Mouse (Mus musculus) B cell, adult 67 days (primary cell): ENCODE measurements around the gene Mtmr3. TPM values are rescaled to one million over a fixed set of nuclear protein-coding genes. Genes with fewer than 3 reads are reported as not detected.

ENCODE experiments used
- total RNA-seq, 2 experiments: library from RNA; stranded (reverse); gene quantifications; 4 replicates each; pipeline ENCODE4 v1.2.4; 2023

The Mtmr3 gene
- 100 to 1,000 TPM; 116 to 123 TPM for total RNA-seq

DNA sequence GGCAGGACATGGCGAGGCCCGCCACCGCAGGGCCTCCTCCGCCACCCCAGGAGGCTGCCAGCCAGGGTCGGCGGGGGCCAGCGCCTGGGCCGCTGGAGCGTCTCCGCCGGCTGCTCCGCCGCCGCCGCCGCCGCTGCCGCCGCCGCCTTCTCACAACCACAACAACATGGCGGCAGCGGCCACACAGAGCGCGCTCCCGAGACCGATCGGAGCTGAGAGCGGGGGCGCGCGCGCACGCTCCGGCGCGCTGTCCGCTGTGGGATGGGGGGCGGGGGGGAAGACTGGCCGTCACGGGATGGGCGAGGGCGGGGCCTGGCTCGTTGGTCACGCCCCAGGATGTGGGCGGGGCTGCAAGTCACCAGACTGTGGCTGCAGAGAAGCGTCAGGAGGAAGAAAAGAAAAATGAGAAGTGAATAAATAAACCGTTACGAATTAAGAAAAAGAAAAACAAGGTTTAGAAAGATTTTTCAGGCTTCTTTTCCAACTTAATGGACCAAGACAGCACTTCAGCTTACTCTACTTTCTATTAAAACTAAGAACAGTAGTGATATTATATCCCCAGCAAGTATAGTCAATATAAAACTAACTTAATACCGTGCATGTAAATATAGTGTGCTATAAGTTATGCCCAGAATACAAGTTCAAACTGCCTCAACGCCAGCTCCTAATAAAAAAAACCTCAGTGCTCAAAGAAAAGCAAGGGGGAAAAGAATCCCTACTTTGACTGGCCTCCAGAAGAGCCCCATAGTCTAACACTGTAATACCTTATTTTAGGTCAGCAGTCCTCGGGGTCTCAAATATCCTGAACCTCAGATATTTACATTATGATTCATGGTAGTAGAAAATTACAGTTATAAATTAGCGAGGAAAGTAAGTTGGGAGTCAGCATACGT lies at the start of gene Mtmr3:
Mtmr3 (minus strand) TSS at position 256 of the 893 bp plus-strand sequence.

DNA sequence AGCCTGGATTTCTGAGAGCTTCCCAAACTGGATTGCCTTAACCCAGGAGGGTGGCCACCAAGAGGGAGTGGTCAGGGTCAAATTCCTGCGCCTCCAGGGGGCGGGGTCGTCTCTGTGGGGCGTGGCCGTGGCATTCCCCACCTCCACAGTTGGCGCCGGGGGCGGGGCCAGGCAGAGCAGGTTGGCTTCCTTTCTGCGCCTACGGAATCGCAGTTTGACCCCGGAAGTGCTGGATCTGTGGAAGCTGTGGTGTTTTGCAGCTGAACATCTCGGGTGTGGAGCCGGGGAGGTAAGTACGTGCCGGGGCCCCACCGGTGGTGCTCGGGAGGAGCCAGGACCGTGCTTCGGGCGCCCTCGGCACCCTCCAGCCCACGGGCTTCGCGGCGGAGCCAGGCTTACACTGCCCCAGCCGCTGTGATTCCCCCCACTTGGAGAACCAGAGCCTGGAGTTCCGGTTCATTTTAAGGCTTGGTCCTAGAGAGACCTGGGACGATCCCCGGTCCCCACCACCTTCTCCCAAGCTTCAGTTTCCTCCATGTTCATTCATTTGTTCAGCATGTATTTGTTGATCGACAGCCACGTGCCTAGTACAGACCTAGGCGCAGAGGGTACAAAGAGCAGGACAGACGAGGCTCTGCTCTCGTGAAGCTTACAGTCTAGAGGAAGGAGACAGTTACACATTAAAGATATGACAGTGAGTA lies 43.0 kb upstream of the Mtmr3 start, which contains the start of gene Ascc2:
Ascc2 (plus strand) TSS at position 214 of the 701 bp plus-strand sequence.

GRCm38 (mm10) chr11:4620017-4620485 lies 25.4 kb upstream of the Mtmr3 start, which contains the start of gene Gm11032:
Gm11032 (plus strand) TSS chr11:4620067.

DNA sequence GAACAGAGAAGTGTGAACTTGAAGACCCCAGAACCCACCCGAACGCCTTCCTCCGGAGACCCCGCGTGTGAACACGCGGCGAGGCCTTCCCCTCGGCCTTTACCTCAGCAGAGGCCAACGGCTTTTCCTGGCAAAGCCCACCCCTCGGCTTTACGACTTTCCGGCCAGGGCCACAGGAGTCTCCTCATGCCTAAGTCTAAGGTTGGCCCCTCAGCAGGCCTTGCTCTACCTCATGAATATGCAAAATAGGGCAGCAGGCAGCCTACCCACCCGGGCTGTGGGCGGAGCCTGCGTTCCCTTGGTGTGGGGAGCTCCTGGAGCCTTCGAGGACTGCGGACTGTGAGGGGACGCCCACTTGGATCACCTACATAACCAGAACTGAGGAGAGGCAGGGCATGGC lies 153.7 kb downstream of the Mtmr3 start, which contains the start of gene Hormad2:
Hormad2 (minus strand) TSS at position 128 of the 400 bp plus-strand sequence.

Other genes starting within 250 kb of the Mtmr3 start
- 1 to 10 TPM; 1.2 to 5.0 TPM for gene Hormad2, start 153.8 kb downstream of the Mtmr3 start, total RNA-seq
- gene Gm11032, start 25.2 kb upstream of the Mtmr3 start, total RNA-seq = not detected
- gene Ascc2, start 42.9 kb upstream of the Mtmr3 start, total RNA-seq = 10 to 100 TPM; 20.7 to 22.8 TPM
- gene Uqcr10, start 109.5 kb upstream of the Mtmr3 start, total RNA-seq = 100 to 1,000 TPM in 1 of 2 experiments, 10 to 100 TPM in 1; 91.6 to 112 TPM
- 10 to 100 TPM; 28.9 to 31.0 TPM for gene Zmat5, start 109.8 kb upstream of the Mtmr3 start, total RNA-seq
- gene Cabp7, start 151.9 kb upstream of the Mtmr3 start, total RNA-seq = not detected